Mouse (Mus musculus) ES-E14 (cell line): ENCODE results near the gene Prpf38a. TPM values are rescaled to one million over a fixed set of nuclear protein-coding genes. Genes with fewer than 3 reads are reported as not detected.

Source experiments
- DNase-seq: peaks from one replicate; pipeline ENCODE4 v3.0.0-alpha.2; 2013; ENCODE audit warnings: low read depth, low spot score
- H3K27ac ChIP-seq: 2 replicates; pipeline ENCODE4 v1.5.1; 2012; ENCODE audit warnings: low read depth, mild to moderate bottlenecking, low read length, moderate library complexity, mixed read lengths; ENCODE audit not compliant: poor library complexity, insufficient read depth, severe bottlenecking
- H3K36me3 ChIP-seq: 2 replicates; pipeline ENCODE4 v1.6.1; 2012; ENCODE audit warnings: mild to moderate bottlenecking, low read length, moderate library complexity, mixed read lengths; ENCODE audit not compliant: control insufficient read depth, poor library complexity, insufficient read depth, severe bottlenecking
- H3K4me1 ChIP-seq, 2 experiments: fragments of 150-350 bp in 1 of 2; sonication (generic) in 1 of 2; 2 replicates each; pipeline ENCODE4 v1.6.1; 2012; ENCODE audit warnings: low read length in 2 of 2, mild to moderate bottlenecking in 1 of 2, mixed read lengths in 1 of 2; ENCODE audit not compliant: control insufficient read depth in 2 of 2, insufficient read depth in 2 of 2, poor library complexity in 1 of 2
- H3K4me3 ChIP-seq, 2 experiments: fragments of 150-350 bp in 1 of 2; sonication (generic) in 1 of 2; 2 replicates each; pipeline ENCODE4 v1.5.1; 2012; ENCODE audit warnings: low read length in 2 of 2, low read depth in 1 of 2, mild to moderate bottlenecking in 1 of 2, mixed read lengths in 1 of 2; ENCODE audit not compliant: insufficient read depth in 1 of 2, poor library complexity in 1 of 2, severe bottlenecking in 1 of 2
- H3K9ac ChIP-seq: 2 replicates; pipeline ENCODE4 v1.6.1; 2012; ENCODE audit warnings: low read depth, mild to moderate bottlenecking, low read length, mixed read lengths; ENCODE audit not compliant: poor library complexity, insufficient read depth, severe bottlenecking
- H3K9me3 ChIP-seq: fragments of 150-350 bp; sonication (generic); 2 replicates; pipeline ENCODE4 v1.6.1; 2012; ENCODE audit warnings: low read depth, mild to moderate bottlenecking, low read length; ENCODE audit not compliant: control insufficient read depth, insufficient read depth
- CHD2 ChIP-seq: IDR thresholded peaks from 2 replicates; pipeline ENCODE4 v1.6.1; 2014; ENCODE audit warnings: mild to moderate bottlenecking, low read depth, low read length, inconsistent platforms
- HCFC1 ChIP-seq: IDR thresholded peaks from 2 replicates; pipeline ENCODE4 v1.6.1; 2012; ENCODE audit warnings: low read length, inconsistent platforms, borderline replicate concordance; ENCODE audit not compliant: insufficient read depth
- MAFK ChIP-seq: IDR thresholded peaks from 2 replicates; pipeline ENCODE4 v1.6.1; 2014; ENCODE audit warnings: mild to moderate bottlenecking, low read depth, low read length, inconsistent platforms; ENCODE audit not compliant: insufficient read depth
- ZC3H11A ChIP-seq: IDR thresholded peaks from 2 replicates; pipeline ENCODE4 v1.6.1; 2012; ENCODE audit warnings: low read depth, mild to moderate bottlenecking, inconsistent platforms, low read length, borderline replicate concordance
- ZNF384 ChIP-seq: IDR thresholded peaks from 2 replicates; pipeline ENCODE4 v1.6.1; 2012; ENCODE audit warnings: low read depth, low read length, inconsistent platforms
- in situ Hi-C, 2 experiments: fragments of 600-800 bp; cut with MboI; formaldehyde crosslinking; loops; one replicate each; pipeline ENCODE4 v1.15.1; 2025; ENCODE audit warnings: low sequenced_read_pairs in 2 of 2, inconsistent platforms in 1 of 2; ENCODE audit not compliant: unreplicated experiment in 2 of 2
- total RNA-seq: library from RNA; depleted of rRNA; stranded (reverse); fragments of 300-350 nt; gene quantifications from 2 replicates; pipeline ENCODE4 v1.2.3, GENCODE M21; 2012; rRNA removed

Gene Prpf38a
- total RNA-seq, 1 experiment, result 65.1 TPM

DNA sequence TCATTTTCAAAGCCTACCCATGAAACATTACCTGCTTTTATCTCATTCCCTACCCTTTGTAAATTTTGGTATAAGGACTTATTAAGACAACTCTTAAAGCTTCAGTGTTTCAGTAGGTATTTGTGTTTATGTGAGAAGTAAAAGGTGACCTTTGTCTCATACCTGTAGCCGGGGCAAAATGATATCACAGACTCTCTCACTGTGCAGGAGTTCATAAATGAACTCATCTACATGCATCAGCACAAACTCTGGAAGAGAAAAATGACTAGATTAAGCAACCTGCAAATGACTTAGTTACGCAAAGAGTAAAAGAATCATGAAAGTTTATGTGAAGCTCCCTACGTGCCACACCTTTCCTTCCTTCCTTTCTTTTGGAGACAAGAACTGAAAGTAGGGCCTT, 6.5 kb downstream of the Prpf38a start:
- Histone ChIP-seq H3K36me3 (peaks cover 16% of the 10 kb centered on the region), H3K27ac (no peak overlapping the region), H3K4me1 (peaks cover 0 to 2% of the 10 kb centered on the region in 2 experiments; a peak in 1 of 4 replicates), H3K9ac (no peak overlapping the region), H3K4me3 (no peak overlapping the region), H3K9me3 (no peaks in the 10 kb centered on the region)
- in situ Hi-C loops, result no loop called here
- DNase-seq, result no peak
- no peak for TF ChIP-seq MAFK
- no peak for TF ChIP-seq CHD2
- no peak for TF ChIP-seq ZNF384
- TF ChIP-seq HCFC1, result no peak
- TF ChIP-seq ZC3H11A, result no peak

DNA sequence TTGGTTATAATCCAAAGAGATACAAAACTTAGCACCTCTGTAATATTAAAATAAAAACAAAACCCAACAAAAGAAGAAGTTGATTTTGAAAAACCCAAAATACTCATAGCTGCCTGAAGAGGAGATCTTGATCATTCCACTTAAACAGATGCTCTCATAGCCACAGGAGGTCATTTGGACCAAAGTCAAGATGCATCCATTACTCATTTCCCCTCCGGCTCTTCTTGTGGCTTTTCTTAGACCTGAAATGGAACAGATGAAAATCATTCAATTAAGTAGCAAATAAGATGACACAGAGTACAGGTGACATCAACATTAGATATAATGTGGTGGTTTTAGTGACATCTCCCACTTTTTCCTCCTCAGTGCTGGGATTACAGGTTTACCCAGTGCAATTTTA, 14.1 kb downstream of the Prpf38a start:
- Histone ChIP-seq H3K27ac (no peak overlapping the region), H3K4me1 (no peaks in the 10 kb centered on the region), H3K9ac (no peak overlapping the region), H3K36me3 (peaks cover 21% of the 10 kb centered on the region), H3K9me3 (no peaks in the 10 kb centered on the region), H3K4me3 (no peak overlapping the region)
- in situ Hi-C loops, result no loop called here
- TF ChIP-seq ZNF384, result no peak
- no peak for TF ChIP-seq CHD2
- TF ChIP-seq MAFK, result no peak
- no peak for TF ChIP-seq ZC3H11A
- TF ChIP-seq HCFC1, result no peak
- DNase-seq, result no peak

DNA sequence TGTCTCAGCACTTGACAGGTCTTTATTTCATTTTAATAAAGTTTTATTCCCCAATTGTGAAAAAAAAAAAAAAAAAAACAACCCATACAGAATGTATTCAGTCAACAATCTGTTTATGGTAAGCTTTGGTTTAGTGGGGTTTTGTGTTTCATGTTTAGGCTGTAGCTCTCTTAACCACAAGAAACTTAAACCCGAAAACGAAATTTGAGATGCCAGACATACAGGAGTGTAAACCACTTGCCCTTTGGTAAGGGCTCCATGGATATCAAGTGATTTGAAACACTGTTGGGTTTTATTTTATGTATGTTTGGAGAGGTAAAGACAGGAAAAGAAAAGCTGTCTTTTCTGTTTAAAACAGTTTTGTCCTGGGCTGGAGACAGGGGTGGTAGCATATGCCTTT, 39.4 kb downstream of the Prpf38a start:
- H3K27ac ChIP-seq, result no peak overlapping the region
- no peak for TF ChIP-seq ZC3H11A
- TF ChIP-seq ZNF384, result peak; percentile 79
- TF ChIP-seq CHD2, result no peak
- no peak for TF ChIP-seq MAFK
- DNase-seq, result no peak
- H3K4me1 ChIP-seq, result no peaks in the 10 kb centered on the region
- in situ Hi-C loops, result no loop called here
- H3K36me3 ChIP-seq, result no peaks in the 10 kb centered on the region; the same call in 1 of the 2 replicates
- H3K4me3 ChIP-seq, result no peak overlapping the region
- no peaks in the 10 kb centered on the region for H3K9me3 ChIP-seq
- no peak overlapping the region for H3K9ac ChIP-seq

Other genes with a start within 250 kb of the Prpf38a start
- 1.5 and 5.5 TPM in 2 replicates for gene Shisal2a, start 196.0 kb downstream of the Prpf38a start, total RNA-seq
- gene Gpx7, start 172.4 kb downstream of the Prpf38a start, total RNA-seq, result 18.6 and 35.1 TPM in 2 replicates
- 27.2 and 32.8 TPM in 2 replicates for gene Tut4, start 119.9 kb downstream of the Prpf38a start, total RNA-seq
- gene Orc1, start 87 bp upstream of the Prpf38a start, total RNA-seq, result 43.3 and 44.5 TPM in 2 replicates
- 77.1 and 112 TPM in 2 replicates for gene Cc2d1b, start 40.6 kb upstream of the Prpf38a start, total RNA-seq
- gene 3110021N24Rik, start 140.3 kb upstream of the Prpf38a start, total RNA-seq, result 0.27 and 0.32 TPM in 2 replicates
- gene Zfyve9, start 201.5 kb upstream of the Prpf38a start, total RNA-seq, result 7.8 and 8.7 TPM in 2 replicates